Mouse (Mus musculus) thymus, adult 2 months (tissue): ENCODE measurements around the gene Nt5c2.

ENCODE experiments used
- CTCF ChIP-seq: fragments of 200-500 bp; IDR thresholded peaks from 2 replicates; pipeline ENCODE4 v1.5.1; 2012; ENCODE audit warnings: mild to moderate bottlenecking, control low read depth, low read length, moderate library complexity, borderline replicate concordance; ENCODE audit not compliant: control insufficient read depth, poor library complexity, insufficient read depth; ENCODE audit errors: extremely low read depth
- POLR2A ChIP-seq: fragments of 200-500 bp; IDR thresholded peaks from 2 replicates; pipeline ENCODE4 v1.6.1; 2012; ENCODE audit warnings: mild to moderate bottlenecking, low read length, control low read depth, moderate library complexity; ENCODE audit not compliant: control insufficient read depth, poor library complexity, insufficient read depth; ENCODE audit errors: extremely low read depth

- no peak for TF ChIP-seq POLR2A
- TF ChIP-seq CTCF, result no peak
These were observed 11.6 kb upstream of the Nt5c2 start for GRCm38 (mm10) chr19:47026513-47026912.
